ENCODE assay signal across 10 mouse cellular contexts in the genomic region with DNA sequence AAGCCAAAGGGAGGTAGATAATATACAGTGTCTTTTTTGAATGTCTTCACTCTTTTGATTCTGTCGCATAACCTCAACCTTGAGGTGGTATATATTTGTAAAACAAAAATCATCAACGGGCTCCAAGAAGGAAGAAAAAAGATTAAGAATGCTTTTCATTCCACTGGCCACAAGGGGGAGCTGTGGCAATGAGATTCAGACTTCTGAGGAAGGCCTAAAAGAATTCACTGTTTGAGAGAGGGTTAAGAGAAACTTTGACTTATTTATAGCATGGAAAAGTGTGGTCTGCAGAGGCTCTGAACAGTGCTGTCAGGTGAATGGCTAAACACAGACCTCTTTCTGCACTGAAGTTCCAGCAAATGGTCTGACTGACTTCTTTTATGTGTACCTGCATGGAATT. TPM values are rescaled to one million over a fixed set of nuclear protein-coding genes. Genes with fewer than 3 reads are reported as not detected.
DNase-seq lines count a peak whose midpoint lies in the region; ATAC-seq and TF ChIP-seq lines count a peak whose summit lies in the region.
"Had no signal": no experiment of that assay in that cellular context is flagged by ENCODE, and none has a peak within 500 bp of the region (broad histone marks: within the 10 kb centered on the region; RNA-seq: fewer than 3 reads in every experiment).

No protein-coding gene starts in this region.

- H3K27me3 ChIP-seq in intestine, embryonic 14.5 days (replicated peaks; ENCODE audit: control insufficient read depth, insufficient read depth, low read length) = no peaks in the 10 kb centered on the region
- H3K27me3 ChIP-seq in intestine, embryonic 15.5 days (replicated peaks) = no peaks in the 10 kb centered on the region
- H3K27me3 ChIP-seq: neural tube, embryonic 12.5 days had no signal

- WGBS in intestine, embryonic 14.5 days = 24% methylated on average over 2 of the region's 2 CpGs
- 36% methylated on average over 2 of the region's 2 CpGs for WGBS in intestine, embryonic 15.5 days
- WGBS in bone marrow, adult 2 months = 2% methylated on average over 2 of the region's 2 CpGs

- DNase-seq in intestine, embryonic 14.5 days (ENCODE audit: low spot score) = peak; percentile 63
- DNase-seq in urinary bladder, postnatal 14 days (ENCODE audit: low spot score) = peak; percentile 23
- no peak for DNase-seq in urinary bladder, adult 2 months (ENCODE audit: low spot score)
- peak; percentile 14 for DNase-seq in hindlimb bud, embryonic 11.5 days (ENCODE audit: extremely low spot score, low read depth, low spot score)
- DNase-seq in retina, postnatal 1 day = peak; percentile 49
- DNase-seq in cerebellum, adult 8-10 months = no peak

- H3K27ac ChIP-seq in intestine, embryonic 14.5 days (ENCODE audit: low read depth) = no peak overlapping the region
- H3K27ac ChIP-seq in intestine, embryonic 15.5 days = no peak overlapping the region
- H3K27ac ChIP-seq in bone marrow, adult 2 months (ENCODE audit: control insufficient read depth, insufficient read depth, low read depth, low read length, poor library complexity) = no peak overlapping the region
- H3K27ac ChIP-seq: neural tube, embryonic 12.5 days had no signal

- TF ChIP-seq POLR2A in bone marrow, adult 2 months (IDR thresholded peaks at IDR 0.05; ENCODE audit: borderline replicate concordance, control insufficient read depth, low read depth, low read length) = no peak

- TF ChIP-seq CTCF in bone marrow, adult 2 months (IDR thresholded peaks at IDR 0.05; ENCODE audit: control insufficient read depth, insufficient read depth, low read length) = 0 out of 2 replicates have a peak, but pooled peaks have one; percentile 34

- no peak overlapping the region for H3K4me3 ChIP-seq in intestine, embryonic 14.5 days (ENCODE audit: low read depth, low read length)
- no peak overlapping the region for H3K4me3 ChIP-seq in intestine, embryonic 15.5 days (replicated peaks)
- no peak overlapping the region for H3K4me3 ChIP-seq in bone marrow, adult 2 months (replicated peaks; ENCODE audit: control insufficient read depth, low read depth, low read length)
- H3K4me3 ChIP-seq: neural tube, embryonic 12.5 days had no signal

- no peak overlapping the region for H3K9ac ChIP-seq in intestine, embryonic 14.5 days (ENCODE audit: low read length)
- no peak overlapping the region for H3K9ac ChIP-seq in intestine, embryonic 15.5 days
- H3K9ac ChIP-seq: neural tube, embryonic 12.5 days had no signal

- no peaks in the 10 kb centered on the region for H3K36me3 ChIP-seq in intestine, embryonic 14.5 days (ENCODE audit: control insufficient read depth, insufficient read depth, low read length)
- no peaks in the 10 kb centered on the region for H3K36me3 ChIP-seq in intestine, embryonic 15.5 days
- H3K36me3 ChIP-seq: neural tube, embryonic 12.5 days had no signal

- H3K4me1 ChIP-seq in intestine, embryonic 14.5 days (replicated peaks; ENCODE audit: control insufficient read depth, insufficient read depth, low read length) = no peaks in the 10 kb centered on the region
- no peaks in the 10 kb centered on the region for H3K4me1 ChIP-seq in intestine, embryonic 15.5 days (replicated peaks)
- H3K4me1 ChIP-seq in bone marrow, adult 2 months (ENCODE audit: control insufficient read depth, insufficient read depth, low read length) = no peaks in the 10 kb centered on the region; the same call in 1 of the 2 replicates
- H3K4me1 ChIP-seq: neural tube, embryonic 12.5 days had no signal

- H3K9me3 ChIP-seq in intestine, embryonic 14.5 days (ENCODE audit: control insufficient read depth, low read length) = no peaks in the 10 kb centered on the region
- H3K9me3 ChIP-seq in intestine, embryonic 15.5 days = no peaks in the 10 kb centered on the region
- H3K9me3 ChIP-seq: neural tube, embryonic 12.5 days had no signal

- H3K4me2 ChIP-seq in intestine, embryonic 14.5 days (ENCODE audit: low read length) = no peak overlapping the region
- no peak overlapping the region for H3K4me2 ChIP-seq in intestine, embryonic 15.5 days (replicated peaks)
- H3K4me2 ChIP-seq: neural tube, embryonic 12.5 days had no signal

- ATAC-seq in intestine, embryonic 14.5 days (replicated peaks; ENCODE audit: low FRiP score, low TSS enrichment, low read depth) = no peak
- no peak for ATAC-seq in intestine, embryonic 15.5 days

RNA-seq across cellular contexts. Expression of gene 2210010C04Rik, which starts 20.3 kb away (rescaled TPM):
- polyA plus RNA-seq in intestine, embryonic 14.5 days (2014; fragmentation: Nextera tagmentation; extraction: Ambion mirVana) = 0.14 TPM in 1 of 2 replicates, not detected in the other
- 1.5 and 4.1 TPM in 2 replicates for polyA plus RNA-seq in intestine, embryonic 15.5 days (2015; fragmentation: Nextera tagmentation; extraction: Ambion mirVana)
- 0.07 and 0.25 TPM in 2 replicates for polyA plus RNA-seq in urinary bladder, adult 2 months (2012; rRNA removed)
- polyA plus RNA-seq in bone marrow, adult 2 months (2011; ENCODE audit: insufficient read depth, insufficient read length, low replicate concordance, missing spikeins) = not detected in 2 replicates
- polyA plus RNA-seq: neural tube, embryonic 12.5 days had no signal

RNA-seq across cellular contexts. Expression of gene Gm2663, which starts 56.3 kb away (rescaled TPM):
- 0.50 TPM in 1 of 2 replicates, not detected in the other for polyA plus RNA-seq in intestine, embryonic 14.5 days (2014; fragmentation: Nextera tagmentation; extraction: Ambion mirVana)
- polyA plus RNA-seq in intestine, embryonic 15.5 days (2015; fragmentation: Nextera tagmentation; extraction: Ambion mirVana) = 0.62 and 1.1 TPM in 2 replicates
- not detected in 2 replicates for polyA plus RNA-seq in urinary bladder, adult 2 months (2012; rRNA removed)
- polyA plus RNA-seq in bone marrow, adult 2 months (2011; ENCODE audit: insufficient read depth, insufficient read length, low replicate concordance, missing spikeins) = not detected in 2 replicates
- polyA plus RNA-seq: frontal cortex, adult 2 months; neural tube, embryonic 12.5 days had no signal

Comparison
In these comparisons a context has a peak if more than half of its experiments do, and no peak if none do; other contexts are left out.
1. DNase-seq: peak in intestine, embryonic 14.5 days (single experiment), urinary bladder, postnatal 14 days (single experiment), hindlimb bud, embryonic 11.5 days (single experiment) and retina, postnatal 1 day (single experiment); none in urinary bladder, adult 2 months (single experiment) and cerebellum, adult 8-10 months (single experiment).